Mouse (Mus musculus) E14TG2a.4 (cell line): ENCODE results near the gene Fam124a.

Experiments
- CTCF ChIP-seq: conservative IDR thresholded peaks from 2 replicates; pipeline ENCODE4 v1.5.1; 2014; ENCODE audit warnings: low read length
- POU5F1 ChIP-seq: IDR thresholded peaks from 2 replicates; pipeline ENCODE4 v1.6.1; 2014; ENCODE audit warnings: low read length, borderline replicate concordance

- TF ChIP-seq CTCF (no peak), POU5F1 (no peak)
Observed at GRCm38 (mm10) chr14:62655996-62656395, 100.5 kb downstream of the Fam124a start.
